Mouse (Mus musculus) CD4-positive, CD25-positive, alpha-beta regulatory T cell, adult 4 months (primary cell): Measurements from ENCODE around the gene Dlgap1. TPM values are rescaled to one million over a fixed set of nuclear protein-coding genes. Genes with fewer than 3 reads are reported as not detected.

ENCODE experiments used
- ATAC-seq: one replicate; pipeline ENCODE4 v1.8.0; 2017
- polyA plus RNA-seq, 2 experiments: library from polyadenylated mRNA; unstranded; fragments of 100-300 nt; shearing (Covaris generic); gene quantifications; one replicate each; pipeline ENCODE4 v1.2.1; 2017

The Dlgap1 gene
- polyA plus RNA-seq, 2 experiments from 2014 or later: 0.31 TPM; not detected in 1

GRCm38 (mm10) chr17:70738168-70738854 lies 769.4 kb downstream of the Dlgap1 start:
- ATAC-seq: peak; percentile 57

DNA sequence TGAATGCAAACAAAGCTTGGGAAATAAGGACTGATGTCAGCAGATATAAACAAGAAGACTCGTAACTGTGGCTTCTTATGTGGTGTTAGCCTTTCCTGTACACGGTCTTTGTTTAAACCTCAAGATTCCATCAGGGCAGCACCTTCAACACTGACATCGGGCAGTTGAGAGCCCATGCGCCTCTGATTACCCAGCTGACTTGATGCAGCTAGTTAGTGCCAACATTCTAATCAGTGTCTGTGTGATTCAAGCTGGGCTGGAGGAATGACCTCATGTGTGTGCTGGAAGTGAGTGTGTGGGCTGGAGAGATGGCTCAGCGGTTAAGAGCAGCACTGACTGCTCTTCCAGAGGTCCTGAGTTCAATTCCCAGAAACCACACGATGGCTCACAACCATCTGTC lies 770.5 kb downstream of the Dlgap1 start:
- ATAC-seq: no peak

DNA sequence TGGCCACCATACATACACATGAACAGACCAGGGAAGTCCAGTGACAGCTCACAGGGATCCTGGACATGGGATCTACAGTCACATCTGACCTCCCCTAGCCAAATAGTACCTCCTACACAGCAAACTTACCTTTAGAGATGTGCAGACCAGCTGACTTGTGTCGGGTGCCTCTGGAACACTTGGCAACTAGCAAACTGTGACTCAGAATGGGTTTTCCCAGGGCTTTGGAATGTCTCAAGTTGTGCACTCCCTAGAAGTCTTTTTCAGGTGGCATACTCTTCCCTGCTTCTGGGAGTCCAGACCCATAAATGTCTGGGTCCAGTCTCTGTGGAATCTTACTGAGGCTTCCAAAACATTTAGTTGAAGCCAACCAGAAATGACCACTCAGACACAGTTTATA lies 772.8 kb downstream of the Dlgap1 start:
- no peak for ATAC-seq

DNA sequence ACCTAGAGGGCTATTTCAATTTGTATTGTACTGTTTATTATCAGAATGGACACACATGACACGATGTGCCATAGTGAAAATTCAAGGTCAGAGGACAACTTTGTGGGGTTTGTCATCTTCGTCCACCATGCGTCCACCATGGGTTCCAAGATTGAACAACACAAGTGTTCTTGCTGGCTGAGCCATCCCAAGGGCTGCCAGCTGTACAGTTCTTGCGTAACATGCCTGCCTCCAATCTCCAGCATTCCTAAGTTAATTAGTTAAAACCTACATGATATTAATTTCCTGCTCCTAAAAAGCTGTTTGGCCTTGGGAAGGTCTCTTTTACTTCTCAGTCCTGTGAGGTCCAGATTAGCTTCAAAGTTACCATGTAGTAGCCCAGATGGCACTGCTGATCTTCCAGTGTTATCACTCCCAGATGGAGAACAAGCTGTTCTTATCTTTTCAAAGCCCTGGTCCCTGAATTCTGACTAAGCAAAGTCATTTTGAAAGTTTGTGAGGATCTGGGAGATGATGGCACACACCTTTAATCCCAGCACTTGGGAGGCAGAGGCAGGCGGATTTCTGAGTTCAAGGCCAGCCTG lies 775.8 kb downstream of the Dlgap1 start:
- no peak for ATAC-seq

DNA sequence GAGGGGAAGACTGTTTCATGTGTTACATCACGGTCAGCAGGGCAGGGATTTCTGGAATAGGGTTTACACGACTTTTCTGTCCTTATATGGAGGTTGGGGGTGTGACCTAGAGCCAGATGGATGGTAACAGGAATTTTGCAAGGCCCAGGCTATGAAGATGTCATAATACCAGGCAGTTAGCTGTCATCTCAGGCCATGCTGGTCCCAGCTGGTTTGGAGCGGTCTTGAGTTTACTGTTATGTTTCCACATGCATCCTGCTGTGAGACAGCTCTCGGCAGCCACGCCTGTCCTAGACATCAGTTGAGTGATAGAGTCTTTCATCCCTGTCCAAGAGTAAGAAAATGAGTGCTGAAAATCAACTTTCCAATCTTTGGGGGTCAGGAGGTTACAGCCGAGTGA lies 776.5 kb downstream of the Dlgap1 start:
- ATAC-seq: no peak

DNA sequence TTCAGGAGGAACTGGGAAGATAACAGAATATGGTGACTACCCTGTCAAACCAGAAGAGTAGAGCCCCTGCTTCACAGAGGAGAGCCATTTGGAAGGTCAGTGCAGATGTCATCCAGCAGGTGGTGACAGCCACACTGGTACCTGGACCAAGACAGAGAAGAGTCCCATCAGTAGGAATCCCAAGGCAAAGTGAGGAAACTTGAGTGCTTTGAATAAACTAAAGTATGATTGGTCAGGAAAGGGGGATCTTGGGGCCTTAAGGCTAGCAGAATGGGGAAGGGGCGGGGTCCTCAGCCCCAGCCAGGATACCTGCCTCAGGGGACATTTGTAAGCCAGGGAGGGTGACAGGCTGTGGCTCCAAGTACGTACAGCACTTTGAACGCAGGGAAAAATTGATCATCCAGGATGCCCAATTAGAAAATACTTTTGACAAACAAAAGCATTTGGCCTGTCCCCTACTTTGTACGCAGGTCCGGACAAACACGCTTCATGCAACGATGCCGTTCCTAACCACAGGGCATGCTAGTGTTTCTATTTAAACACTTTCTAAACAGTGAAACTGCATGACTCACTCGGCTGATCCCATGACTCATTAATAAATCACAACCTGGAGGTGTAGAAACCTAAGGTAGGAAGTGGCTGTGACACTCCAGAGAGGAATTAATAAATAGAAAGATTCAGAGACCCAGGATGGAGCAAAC lies 777.7 kb downstream of the Dlgap1 start:
- ATAC-seq: peak; percentile 40

DNA sequence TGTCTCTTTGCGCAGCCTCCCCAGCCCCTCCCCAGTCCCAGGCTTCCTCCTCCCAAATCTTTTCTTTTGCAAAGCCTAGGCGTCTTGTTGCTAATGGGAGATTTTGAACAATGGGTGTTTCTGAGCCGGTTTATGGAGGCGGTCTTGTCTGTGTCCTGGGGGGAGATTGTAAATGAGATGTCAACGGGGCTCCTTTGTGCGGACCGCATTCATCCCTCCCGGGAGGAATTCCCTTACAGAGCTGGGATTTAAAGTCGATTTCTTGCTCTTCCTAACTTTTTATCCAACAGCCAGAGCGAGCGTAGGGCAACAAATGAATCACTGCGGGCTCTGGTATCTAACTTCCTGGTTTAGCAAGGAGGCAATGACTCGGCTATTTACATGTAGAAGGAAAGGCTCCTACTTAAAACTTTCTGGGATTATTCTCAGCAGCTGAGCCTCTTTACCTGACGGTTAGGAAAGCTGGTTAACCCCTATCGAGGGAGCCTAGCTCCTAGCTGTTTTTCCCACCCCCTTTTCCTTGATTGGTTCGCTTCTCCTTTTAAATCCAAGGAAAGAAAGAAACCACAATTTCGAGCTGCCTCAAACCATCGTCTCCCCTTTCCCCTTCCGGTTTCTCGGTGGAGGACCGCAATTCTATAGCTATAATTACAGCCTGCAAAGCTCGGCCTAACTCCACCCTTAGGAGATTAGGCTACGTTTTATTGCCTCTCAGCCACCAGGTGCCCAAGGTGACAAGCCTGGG lies 779.0 kb downstream of the Dlgap1 start:
- peak; percentile 38 for ATAC-seq

DNA sequence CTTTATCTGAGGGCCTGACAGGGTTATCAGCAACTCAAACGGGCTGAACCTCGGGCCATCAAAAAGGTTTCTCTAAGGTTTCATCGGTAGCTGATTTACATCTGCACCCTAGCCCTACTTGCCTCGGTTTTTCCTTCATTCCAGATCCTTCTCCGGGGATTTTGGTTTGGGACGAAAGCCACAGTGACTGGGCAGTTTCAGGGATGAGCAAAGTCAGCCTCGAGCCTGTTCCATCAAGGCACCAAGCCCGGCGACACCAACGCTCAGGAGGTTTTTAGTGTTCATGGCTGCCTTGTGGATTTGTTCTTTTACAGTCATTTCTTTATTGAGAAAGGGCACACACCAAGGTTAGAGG lies 779.6 kb downstream of the Dlgap1 start:
- ATAC-seq: no peak

GRCm38 (mm10) chr17:70748964-70749650 lies 780.2 kb downstream of the Dlgap1 start:
- no peak for ATAC-seq

GRCm38 (mm10) chr17:70750236-70751160 lies 781.6 kb downstream of the Dlgap1 start:
- no peak for ATAC-seq

DNA sequence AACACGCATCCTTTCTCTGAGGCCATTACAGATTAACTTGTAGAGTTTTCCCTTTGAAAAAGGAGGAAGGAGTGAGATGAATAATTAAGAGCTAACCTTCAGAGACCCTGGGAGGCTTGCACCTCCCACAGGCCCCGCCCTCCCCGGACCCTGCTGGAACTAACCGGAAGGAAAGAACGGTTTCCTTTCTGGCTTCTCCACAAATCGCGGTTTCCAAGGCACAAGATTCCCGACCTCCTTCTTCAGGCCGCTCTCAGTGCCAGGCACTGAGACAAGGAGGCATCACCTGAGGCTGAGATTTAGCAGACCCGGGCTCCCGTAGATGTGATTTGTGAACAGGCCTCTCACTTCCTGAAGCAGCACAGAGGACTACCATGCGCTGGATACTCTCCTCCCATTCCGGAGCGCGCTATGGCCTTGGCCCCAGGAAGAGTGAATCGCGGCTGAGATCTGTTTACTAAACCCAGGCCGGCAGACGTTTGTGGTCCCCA lies 782.3 kb downstream of the Dlgap1 start:
- no peak for ATAC-seq

GRCm38 (mm10) chr17:70751676-70752075 lies 782.8 kb downstream of the Dlgap1 start:
- ATAC-seq: no peak

GRCm38 (mm10) chr17:70753444-70754032 lies 784.7 kb downstream of the Dlgap1 start:
- no peak for ATAC-seq

- ATAC-seq: no peak
Observed at GRCm38 (mm10) chr17:70754041-70754440, 785.2 kb downstream of the Dlgap1 start.

DNA sequence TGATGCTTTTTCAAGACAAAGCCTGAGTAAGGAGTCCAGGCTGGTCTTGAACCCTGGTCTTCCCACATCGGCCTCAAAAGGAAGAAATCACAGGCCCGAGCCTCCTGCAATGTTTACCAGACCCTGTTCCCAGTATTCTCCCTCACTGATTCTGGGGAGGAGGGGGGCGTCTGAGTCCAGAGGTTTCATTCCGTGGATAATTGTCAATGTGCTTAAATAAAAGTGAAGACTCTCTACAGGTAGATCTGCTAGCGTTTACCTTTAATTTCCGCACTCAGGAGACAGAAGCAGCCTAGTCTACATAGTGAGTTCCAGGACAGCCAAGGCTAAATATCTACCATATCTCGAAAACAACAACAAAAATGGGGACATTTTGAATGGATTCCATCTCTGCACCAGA lies 785.8 kb downstream of the Dlgap1 start:
- no peak for ATAC-seq

- peak; percentile 81 for ATAC-seq
Observed at GRCm38 (mm10) chr17:70755039-70755668, 786.3 kb downstream of the Dlgap1 start.

GRCm38 (mm10) chr17:70755669-70756263 lies 786.9 kb downstream of the Dlgap1 start:
- ATAC-seq: no peak

DNA sequence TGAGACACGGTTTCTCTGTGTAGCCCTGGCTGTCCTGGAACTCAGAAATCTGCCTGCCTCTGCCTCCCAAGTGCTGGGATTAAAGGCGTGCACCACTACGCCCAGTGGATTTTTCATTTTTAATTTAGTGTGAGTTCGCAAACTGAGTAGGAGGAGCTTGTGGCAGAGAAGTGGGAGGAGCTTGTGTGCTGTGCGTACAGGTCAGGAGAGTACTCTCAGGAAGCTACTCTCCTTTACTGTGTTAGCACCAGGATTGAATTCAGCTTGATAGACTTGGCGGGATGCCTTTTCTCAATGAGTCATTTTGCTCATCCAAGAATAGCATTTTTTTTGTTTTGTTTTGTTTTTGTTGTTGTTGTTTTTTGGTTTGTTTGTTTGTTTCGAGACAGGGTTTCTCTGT lies 793.1 kb downstream of the Dlgap1 start:
- ATAC-seq: no peak

DNA sequence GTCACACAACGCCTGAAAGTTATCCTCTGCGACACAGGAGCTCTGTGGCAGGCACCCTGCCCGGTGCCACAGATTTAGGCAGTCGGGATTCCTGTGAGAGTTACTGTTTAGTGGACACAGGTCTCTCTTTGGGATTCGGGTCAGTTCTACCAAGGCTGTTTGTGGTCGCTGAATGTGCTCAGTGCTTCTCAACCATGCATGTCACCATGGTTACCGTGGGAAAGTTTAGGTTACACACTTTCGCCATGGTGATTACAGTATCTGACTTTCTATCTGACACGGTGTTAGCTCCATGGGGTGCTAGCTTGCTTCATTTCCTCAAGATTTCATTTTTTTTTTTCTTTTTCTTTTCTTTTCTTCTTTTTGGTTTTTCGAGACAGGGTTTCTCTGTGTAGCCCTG lies 793.8 kb downstream of the Dlgap1 start:
- no peak for ATAC-seq

- ATAC-seq: no peak
Observed at GRCm38 (mm10) chr17:70765337-70765736, 796.5 kb downstream of the Dlgap1 start.
